Mouse (Mus musculus) intestine, embryonic 14.5 days (tissue): ENCODE data around the gene AC109138.7. TPM values are rescaled to one million over a fixed set of nuclear protein-coding genes. Genes with fewer than 3 reads are reported as not detected.

ENCODE experiments used
- ATAC-seq: fragments of 200-750 bp; cut with Nextera tagmentation; replicated peaks from 2 replicates; pipeline ENCODE4 v1.8.0; 2017; ENCODE audit warnings: low read depth, moderate number of reproducible peaks, moderate TSS enrichment, moderate library complexity; ENCODE audit not compliant: low FRiP score, low TSS enrichment
- DNase-seq: peaks from one replicate; pipeline ENCODE4 v3.0.0-alpha.2; 2018; ENCODE audit warnings: low spot score
- H3K27ac ChIP-seq: fragments of 300-500 bp; sonication (generic); 2 replicates; pipeline ENCODE4 v1.5.1; 2014; ENCODE audit warnings: low read depth, mild to moderate bottlenecking, control low read depth
- H3K27me3 ChIP-seq: fragments of 300-500 bp; sonication (generic); replicated peaks from 2 replicates; pipeline ENCODE4 v1.6.1; 2014; ENCODE audit warnings: low read length, control low read depth; ENCODE audit not compliant: control insufficient read depth, insufficient read depth
- H3K36me3 ChIP-seq: fragments of 300-500 bp; sonication (generic); 2 replicates; pipeline ENCODE4 v1.6.1; 2014; ENCODE audit warnings: low read length, control low read depth; ENCODE audit not compliant: control insufficient read depth, insufficient read depth
- H3K4me1 ChIP-seq: fragments of 300-500 bp; sonication (generic); replicated peaks from 2 replicates; pipeline ENCODE4 v1.6.1; 2014; ENCODE audit warnings: low read length, control low read depth, mixed read lengths; ENCODE audit not compliant: control insufficient read depth, insufficient read depth
- H3K4me2 ChIP-seq: fragments of 300-500 bp; sonication (generic); 2 replicates; pipeline ENCODE4 v1.6.1; 2014; ENCODE audit warnings: low read length
- H3K4me3 ChIP-seq: fragments of 300-500 bp; sonication (generic); 2 replicates; pipeline ENCODE4 v1.5.1; 2014; ENCODE audit warnings: low read depth, low read length, control low read depth, mixed read lengths
- H3K9ac ChIP-seq: fragments of 300-500 bp; sonication (generic); 2 replicates; pipeline ENCODE4 v1.6.1; 2014; ENCODE audit warnings: mild to moderate bottlenecking, low read length
- H3K9me3 ChIP-seq: fragments of 300-500 bp; sonication (generic); 2 replicates; pipeline ENCODE4 v1.6.1; 2016; ENCODE audit warnings: low read length, control low read depth; ENCODE audit not compliant: control insufficient read depth
- WGBS: fragments of 180-500 bp; shearing (Covaris S2); extraction: QIAGEN DNeasy Blood & Tissue Kit; methylation state at CpG from one replicate; pipeline ENCODE4 v1.1.7; 2014; 5-methylcytosine and 5-hydroxymethylcytosine counted together
- polyA plus RNA-seq: library from polyadenylated mRNA; unstranded; fragments of >200 nt; fragmentation: Nextera tagmentation; extraction: Ambion mirVana; gene quantifications from 2 replicates; pipeline ENCODE4 v1.2.1, GENCODE M21; 2014

Gene AC109138.7
- polyA plus RNA-seq, 1 experiment from 2014 or later: not detected

GRCm38 (mm10) chr19:4190831-4191334, 23.3 kb upstream of the AC109138.7 start, which contains the start of gene Tbc1d10c:
Gene Tbc1d10c (minus strand): TSS chr19:4191284.
- no peak for DNase-seq
- peak within 1 kb of the TSS; percentile 75 for H3K4me3 ChIP-seq
- H3K4me2 ChIP-seq: peak within 1 kb of the TSS; percentile 96
- WGBS: 32% methylated on average over 4 of the region's 4 CpGs
- peaks cover 29% of the 10 kb centered on the region for H3K36me3 ChIP-seq
- peaks cover 14% of the 10 kb centered on the region for H3K4me1 ChIP-seq
- no peaks in the 10 kb centered on the region for H3K9me3 ChIP-seq
- no peaks in the 10 kb centered on the region for H3K27me3 ChIP-seq
- H3K27ac ChIP-seq: peak within 1 kb of the TSS; percentile 89
- ATAC-seq: no peak
- peak within 1 kb of the TSS; percentile 94 for H3K9ac ChIP-seq

- Histone ChIP-seq H3K27ac (peak within 1 kb of the TSS; percentile 89), H3K9ac (peak within 1 kb of the TSS; percentile 94), H3K36me3 (peaks cover 37% of the 10 kb centered on the region), H3K4me1 (peaks cover 21% of the 10 kb centered on the region), H3K27me3 (no peaks in the 10 kb centered on the region), H3K4me3 (peak within 1 kb of the TSS; percentile 75), H3K9me3 (no peaks in the 10 kb centered on the region), H3K4me2 (peak within 1 kb of the TSS; percentile 96)
- 4% methylated on average over 38 of the region's 47 CpGs for WGBS
- ATAC-seq (peak; percentile 95), DNase-seq (peak; percentile 98)
Measured at GRCm38 (mm10) chr19:4191528-4192250, 22.5 kb upstream of the AC109138.7 start, which contains the start of gene Ppp1ca. Gene Ppp1ca (plus strand): TSS chr19:4192065.

- under 1% methylated on average over 51 of the region's 52 CpGs for WGBS
- H3K36me3 ChIP-seq: peaks cover 44% of the 10 kb centered on the region
- DNase-seq (no peak), ATAC-seq (peak; percentile 2)
- peaks cover 23% of the 10 kb centered on the region for H3K4me1 ChIP-seq
- peak overlapping the region; percentile 96 for H3K4me2 ChIP-seq
- peak overlapping the region; percentile 89 for H3K27ac ChIP-seq
- H3K4me3 ChIP-seq: peak overlapping the region; percentile 75
- H3K9ac ChIP-seq: peak overlapping the region; percentile 94
- no peaks in the 10 kb centered on the region for H3K9me3 ChIP-seq
- H3K27me3 ChIP-seq: no peaks in the 10 kb centered on the region
Measured at GRCm38 (mm10) chr19:4192251-4192985, 21.7 kb upstream of the AC109138.7 start.

GRCm38 (mm10) chr19:4193129-4193528, 21.0 kb upstream of the AC109138.7 start:
- H3K4me3 ChIP-seq: peak overlapping the region; percentile 75
- H3K27ac ChIP-seq: peak overlapping the region; percentile 89; the same call in 1 of the 2 replicates
- no peaks in the 10 kb centered on the region for H3K27me3 ChIP-seq
- H3K9me3 ChIP-seq: no peaks in the 10 kb centered on the region
- H3K4me1 ChIP-seq: peaks cover 23% of the 10 kb centered on the region
- DNase-seq (no peak), ATAC-seq (no peak)
- 44% methylated on average over 6 of the region's 6 CpGs for WGBS
- peaks cover 47% of the 10 kb centered on the region for H3K36me3 ChIP-seq
- peak overlapping the region; percentile 96 for H3K4me2 ChIP-seq
- H3K9ac ChIP-seq: peak overlapping the region; percentile 94

- no peaks in the 10 kb centered on the region for H3K9me3 ChIP-seq
- no peak overlapping the region for H3K4me3 ChIP-seq
- DNase-seq (no peak), ATAC-seq (no peak)
- H3K27ac ChIP-seq: no peak overlapping the region
- H3K36me3 ChIP-seq: peaks cover 54% of the 10 kb centered on the region
- H3K4me2 ChIP-seq: no peak overlapping the region
- 85% methylated on average over 8 of the region's 8 CpGs for WGBS
- no peaks in the 10 kb centered on the region for H3K27me3 ChIP-seq
- H3K9ac ChIP-seq: no peak overlapping the region
- H3K4me1 ChIP-seq: peaks cover 23% of the 10 kb centered on the region
Measured at GRCm38 (mm10) chr19:4194021-4194724, 20.0 kb upstream of the AC109138.7 start.

- ATAC-seq (no peak), DNase-seq (no peak)
- no peak overlapping the region for H3K4me2 ChIP-seq
- no peaks in the 10 kb centered on the region for H3K9me3 ChIP-seq
- no peaks in the 10 kb centered on the region for H3K27me3 ChIP-seq
- H3K4me3 ChIP-seq: no peak overlapping the region
- H3K4me1 ChIP-seq: peaks cover 24% of the 10 kb centered on the region
- no peak overlapping the region for H3K9ac ChIP-seq
- 80% methylated on average over 12 of the region's 12 CpGs for WGBS
- H3K36me3 ChIP-seq: peaks cover 62% of the 10 kb centered on the region
- H3K27ac ChIP-seq: no peak overlapping the region
Measured at GRCm38 (mm10) chr19:4194776-4195650, 19.1 kb upstream of the AC109138.7 start.

- DNase-seq (no peak), ATAC-seq (no peak)
- Histone ChIP-seq H3K27ac (no peak overlapping the region), H3K4me3 (no peak overlapping the region), H3K9ac (no peak overlapping the region), H3K4me1 (peaks cover 30% of the 10 kb centered on the region), H3K4me2 (no peak overlapping the region), H3K36me3 (peaks cover 66% of the 10 kb centered on the region), H3K27me3 (no peaks in the 10 kb centered on the region), H3K9me3 (no peaks in the 10 kb centered on the region)
- WGBS: 50% methylated on average over 2 of the region's 2 CpGs
Measured at GRCm38 (mm10) chr19:4196048-4196447, 18.1 kb upstream of the AC109138.7 start.
